Mouse (Mus musculus) gastrocnemius, adult 2 months (tissue): ENCODE data around the gene Slc8a3. TPM values are rescaled to one million over a fixed set of nuclear protein-coding genes. Genes with fewer than 3 reads are reported as not detected.

ENCODE experiments used
- DNase-seq: peaks from one replicate; pipeline ENCODE4 v3.0.0; 2022
- H3K27ac ChIP-seq: fragments of 200-600 bp; 2 replicates; pipeline ENCODE4 v1.8.1; 2022; ENCODE audit warnings: mild to moderate bottlenecking
- H3K4me3 ChIP-seq: fragments of 200-600 bp; 2 replicates; pipeline ENCODE4 v1.8.1; 2022; ENCODE audit warnings: mild to moderate bottlenecking, moderate library complexity
- CTCF ChIP-seq: fragments of 200-600 bp; IDR thresholded peaks from 2 replicates; pipeline ENCODE4 v1.8.1; 2022; ENCODE audit warnings: antibody characterized with exemption, mild to moderate bottlenecking, moderate library complexity
- intact Hi-C: fragments of 180-260 bp; cut with DNase I; formaldehyde crosslinking; loops from one replicate; pipeline ENCODE4 v1.15.1; 2025
- microRNA-seq: library from miRNA; unstranded; fragments of <30 nt; microRNA quantifications from one replicate; pipeline ENCODE4 v1.2.0, GENCODE M21; 2021
- total RNA-seq, 2 experiments: library from RNA; stranded (reverse); gene quantifications; 2 replicates each; pipeline ENCODE4 v1.2.3; 2021

Gene Slc8a3
- total RNA-seq, 2 experiments from 2014 or later = 23.6 to 26.1 TPM

GRCm38 (mm10) chr12:81166092-81166491 lies 166.9 kb downstream of the Slc8a3 start:
- intact Hi-C loops = no loop called here
- Histone ChIP-seq H3K4me3 (no peak overlapping the region), H3K27ac (no peak overlapping the region)
- no peak for DNase-seq
- TF ChIP-seq CTCF = no peak

GRCm38 (mm10) chr12:81163566-81163965 lies 169.4 kb downstream of the Slc8a3 start:
- DNase-seq = no peak
- no peak overlapping the region for H3K4me3 ChIP-seq
- intact Hi-C loops = no loop called here
- no peak for TF ChIP-seq CTCF
- H3K27ac ChIP-seq = no peak overlapping the region

- Histone ChIP-seq H3K27ac (no peak overlapping the region), H3K4me3 (no peak overlapping the region)
- TF ChIP-seq CTCF = no peak
- intact Hi-C loops = no loop called here
- DNase-seq = no peak
Measured at GRCm38 (mm10) chr12:81163131-81163530, 169.8 kb downstream of the Slc8a3 start.

- Histone ChIP-seq H3K4me3 (no peak overlapping the region), H3K27ac (no peak overlapping the region)
- no peak for TF ChIP-seq CTCF
- intact Hi-C loops = no loop called here
- no peak for DNase-seq
Measured at GRCm38 (mm10) chr12:81161282-81161681, 171.7 kb downstream of the Slc8a3 start.

GRCm38 (mm10) chr12:81160831-81161230 lies 172.1 kb downstream of the Slc8a3 start:
- Histone ChIP-seq H3K27ac (no peak overlapping the region), H3K4me3 (no peak overlapping the region)
- peak; percentile 43 for DNase-seq
- peak; percentile 61 for TF ChIP-seq CTCF
- intact Hi-C loops = no loop called here

- TF ChIP-seq CTCF = no peak
- Histone ChIP-seq H3K27ac (no peak overlapping the region), H3K4me3 (no peak overlapping the region)
- intact Hi-C loops = no loop called here
- DNase-seq = no peak
Measured at GRCm38 (mm10) chr12:81160425-81160824, 172.6 kb downstream of the Slc8a3 start.

GRCm38 (mm10) chr12:81159947-81160346 lies 173.0 kb downstream of the Slc8a3 start:
- no peak overlapping the region for H3K27ac ChIP-seq
- intact Hi-C loops = no loop called here
- H3K4me3 ChIP-seq = no peak overlapping the region
- DNase-seq = no peak
- TF ChIP-seq CTCF = no peak

GRCm38 (mm10) chr12:81156841-81157240 lies 176.1 kb downstream of the Slc8a3 start:
- no peak for TF ChIP-seq CTCF
- H3K27ac ChIP-seq = no peak overlapping the region
- H3K4me3 ChIP-seq = no peak overlapping the region
- intact Hi-C loops = no loop called here
- DNase-seq = no peak

- DNase-seq = peak; percentile 58
- no peak overlapping the region for H3K27ac ChIP-seq
- no peak for TF ChIP-seq CTCF
- intact Hi-C loops = no loop called here
- no peak overlapping the region for H3K4me3 ChIP-seq
Measured at GRCm38 (mm10) chr12:81155675-81156074, 177.3 kb downstream of the Slc8a3 start.

- intact Hi-C loops = no loop called here
- no peak for TF ChIP-seq CTCF
- Histone ChIP-seq H3K4me3 (no peak overlapping the region), H3K27ac (no peak overlapping the region)
- no peak for DNase-seq
Measured at GRCm38 (mm10) chr12:81152082-81152481, 180.9 kb downstream of the Slc8a3 start.

GRCm38 (mm10) chr12:81150917-81151316 lies 182.1 kb downstream of the Slc8a3 start:
- TF ChIP-seq CTCF = no peak
- Histone ChIP-seq H3K4me3 (no peak overlapping the region), H3K27ac (no peak overlapping the region)
- intact Hi-C loops = no loop called here
- DNase-seq = no peak

- DNase-seq = no peak
- Histone ChIP-seq H3K27ac (no peak overlapping the region), H3K4me3 (no peak overlapping the region)
- TF ChIP-seq CTCF = no peak
- intact Hi-C loops = no loop called here
Measured at GRCm38 (mm10) chr12:81147956-81148355, 185.0 kb downstream of the Slc8a3 start.

Small RNAs within 50 kb of the gene (microRNA-seq; reads per million reads assigned to microRNA genes)
- gene Mir3067 = not detected

Other genes with a start within 250 kb of the Slc8a3 start
- 1 to 10 TPM in 1 of 2 experiments, under 1 TPM in 1; 0.95 to 1.1 TPM for gene Gm4787, start 46.3 kb upstream of the Slc8a3 start, total RNA-seq
- gene Adam4, start 88.8 kb upstream of the Slc8a3 start, total RNA-seq = 1 to 10 TPM; 1.0 to 1.6 TPM
- 10 to 100 TPM; 78.1 to 89.0 TPM for gene Cox16, start 151.9 kb upstream of the Slc8a3 start, total RNA-seq
- 10 to 100 TPM; 38.2 to 45.9 TPM for gene Gm20498, start 199.7 kb upstream of the Slc8a3 start, total RNA-seq
- gene Synj2bp, start 199.7 kb upstream of the Slc8a3 start, total RNA-seq = 10 to 100 TPM; 36.2 to 43.6 TPM
- gene Adam21, start 235.3 kb upstream of the Slc8a3 start, total RNA-seq = not detected